Mouse (Mus musculus) Muller cell, postnatal 12 days (primary cell): ENCODE measurements at regions not wholly inside any gene's neighbourhood (a gene's known extent, or its start where the extent isn't known, plus 50 kb on each side); places are given as distances from the start of the nearest gene placed in this dataset.

Experiments
- DNase-seq: peaks from one replicate; pipeline ENCODE4 v3.0.0-alpha.2; 2015; ENCODE audit errors: inconsistent ontology term

DNA sequence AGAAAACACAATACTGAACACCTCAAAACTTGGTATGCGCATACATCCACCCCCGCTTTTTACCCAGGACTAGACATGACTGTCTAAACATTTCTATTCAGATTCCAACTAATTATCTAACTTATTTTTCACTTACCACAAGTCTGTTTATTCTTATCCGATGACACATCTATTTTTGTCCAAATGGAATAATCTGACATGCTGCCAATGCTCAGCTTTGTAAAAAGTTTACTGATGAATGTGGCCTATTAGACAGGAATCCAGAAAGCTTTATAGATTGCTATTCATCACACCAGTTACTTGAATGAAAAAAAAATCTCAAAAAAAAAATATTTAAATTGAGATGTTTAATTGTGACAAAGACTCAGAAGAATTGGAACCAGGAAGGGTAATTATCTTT, 789.6 kb upstream of the Gm21833 start:
- peak; percentile 90 for DNase-seq
